Mouse (Mus musculus) cerebellum, adult 11 months (tissue): ENCODE data around the gene Ampd1.
A peak's percentile ranks its signal among the peaks of the same experiment; 100 is the strongest.
"Not testable (repeated sequence)": the region's sequence is repeated elsewhere in the genome, so short reads cannot be mapped to it uniquely, and the experiment has no call there.

Experiments used
- DNase-seq: peaks from one replicate; pipeline ENCODE4 v3.0.0; 2022

Ampd1 gene

DNA sequence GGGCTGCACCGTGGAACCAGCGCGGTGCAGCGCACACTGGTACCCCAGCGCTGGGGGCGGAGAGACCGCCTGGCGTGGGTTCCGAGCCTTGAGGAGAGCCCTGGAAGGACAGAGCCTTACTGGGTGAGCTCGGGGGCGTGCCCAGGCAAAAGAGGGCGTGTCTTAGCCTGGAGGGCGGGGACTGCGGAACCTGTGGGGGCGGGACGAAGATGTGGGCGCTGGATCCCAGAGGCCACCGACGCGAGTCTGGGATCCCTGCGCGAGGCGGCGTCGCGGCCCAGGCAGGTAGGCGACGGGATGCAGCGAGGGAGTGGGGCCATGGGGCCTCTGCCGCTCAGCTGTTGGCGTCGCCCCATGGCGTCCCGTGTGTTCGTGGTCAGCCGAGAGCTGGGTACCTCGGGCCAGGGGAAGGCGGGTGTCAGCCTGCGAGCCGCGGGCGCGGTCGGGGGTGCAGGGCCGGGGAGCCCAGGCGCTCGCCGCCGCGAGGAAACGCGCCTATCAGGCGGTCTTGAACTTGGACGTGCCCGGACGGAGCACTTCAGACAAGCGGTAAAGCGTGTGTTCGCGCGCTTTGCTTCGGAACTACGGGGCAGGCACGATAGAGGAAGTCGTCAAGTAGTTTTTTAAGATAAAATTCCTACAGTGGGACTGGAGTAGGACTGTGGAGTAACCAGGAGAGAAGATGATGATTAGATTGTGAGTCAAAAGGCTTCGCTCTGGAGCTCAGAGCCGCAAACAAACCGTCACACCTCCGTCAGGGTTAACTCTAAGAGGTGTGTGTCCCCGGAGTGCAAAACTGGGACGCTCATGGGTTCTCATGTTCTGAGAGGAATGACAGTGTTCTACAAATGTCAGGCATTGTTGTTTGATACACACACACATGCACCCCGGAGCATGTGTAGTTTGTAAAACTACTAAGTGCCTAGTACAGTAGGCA is 28.9 kb downstream of the Ampd1 start, which contains the start of gene Dennd2c:
TSS of gene Dennd2c (plus strand) at position 151 of the 937 bp plus-strand sequence.
- DNase-seq, result peak; percentile 16

GRCm38 (mm10) chr3:103107565-103108240 is 33.9 kb downstream of the Ampd1 start:
- no peak for DNase-seq

- DNase-seq, result no peak
Observed at GRCm38 (mm10) chr3:103112216-103112615, 38.4 kb downstream of the Ampd1 start.

DNA sequence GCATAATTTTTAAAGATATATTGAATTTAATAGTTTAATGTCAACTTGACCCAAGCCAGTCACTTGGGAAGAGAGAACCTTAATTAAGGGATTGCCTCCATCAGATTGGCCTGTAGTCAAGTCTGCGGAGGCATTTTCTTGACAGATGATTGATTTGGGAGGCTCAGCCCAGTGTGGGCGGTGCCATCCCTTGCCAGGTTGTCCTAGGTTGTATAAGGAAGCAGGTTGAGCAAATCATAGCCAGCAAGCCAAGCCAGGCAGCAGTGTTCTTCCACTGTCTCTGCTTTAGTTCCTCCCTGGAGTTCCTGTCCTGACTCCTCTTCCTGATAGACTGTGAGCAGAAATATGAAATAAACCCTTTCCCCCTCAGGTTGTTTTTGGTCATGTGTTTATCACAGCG is 49.8 kb downstream of the Ampd1 start:
- no peak for DNase-seq

- no peak for DNase-seq
Observed at GRCm38 (mm10) chr3:103126138-103126537, 52.3 kb downstream of the Ampd1 start.

DNA sequence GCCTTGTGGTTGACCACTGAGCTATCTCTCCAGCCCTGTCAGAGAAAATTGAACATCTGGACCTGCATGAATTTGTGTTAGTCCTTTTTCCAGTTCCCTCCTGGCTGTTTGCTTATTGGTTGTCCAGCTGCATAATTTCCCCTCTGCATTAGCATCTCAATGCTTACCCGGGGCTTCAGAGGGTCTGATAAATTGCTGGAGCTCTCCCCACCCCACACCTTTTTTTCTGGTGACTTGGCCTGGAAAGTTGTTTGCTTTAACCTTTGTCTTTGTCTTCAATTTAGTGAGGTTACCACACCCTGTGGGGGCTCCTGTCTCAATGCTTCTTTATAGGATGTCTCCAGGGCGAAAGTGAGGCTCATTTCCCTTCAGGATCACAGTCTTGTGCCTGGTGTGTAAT is 53.4 kb downstream of the Ampd1 start:
- DNase-seq, result no peak

- DNase-seq, result no peak
Observed at GRCm38 (mm10) chr3:103127721-103128120, 53.9 kb downstream of the Ampd1 start.

GRCm38 (mm10) chr3:103128251-103128650 is 54.4 kb downstream of the Ampd1 start:
- DNase-seq, result no peak

DNA sequence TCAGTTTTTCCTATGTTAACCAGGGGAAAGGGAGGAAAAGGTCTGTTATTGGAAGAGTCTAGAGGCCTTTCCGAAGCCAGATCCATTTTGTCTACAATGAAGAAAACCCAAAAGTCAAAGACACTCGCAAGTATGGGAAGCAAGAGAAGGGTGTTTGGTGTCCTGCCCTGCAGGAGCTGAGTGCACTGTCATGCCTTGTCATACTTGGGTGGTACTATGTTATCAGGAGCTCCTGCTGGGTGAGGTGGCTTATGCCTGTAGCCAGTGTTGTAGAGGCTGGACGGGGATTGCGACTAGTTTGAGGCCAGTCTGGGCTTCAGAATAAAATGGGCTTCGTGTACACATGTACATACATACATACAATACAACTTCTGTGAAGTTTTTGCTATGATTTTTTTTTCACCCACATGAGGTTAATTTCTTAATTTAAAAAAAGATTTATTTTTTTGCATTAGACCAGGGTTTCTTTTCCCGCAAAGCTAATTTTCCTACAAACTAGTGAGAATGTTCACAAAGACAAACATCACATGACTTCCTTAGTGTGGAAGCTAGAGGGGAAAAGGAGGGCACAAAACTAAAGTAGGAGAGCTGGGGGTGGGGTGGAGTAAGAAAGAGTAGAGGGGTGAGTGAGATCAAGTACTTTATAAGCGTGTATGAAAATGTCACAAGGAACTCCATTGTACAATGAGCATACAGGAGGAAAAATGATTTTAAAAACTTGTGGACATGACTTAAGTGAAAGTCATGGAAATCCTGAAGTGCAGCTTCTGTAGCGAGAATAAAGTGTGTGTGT is 55.7 kb downstream of the Ampd1 start:
- no peak for DNase-seq

DNA sequence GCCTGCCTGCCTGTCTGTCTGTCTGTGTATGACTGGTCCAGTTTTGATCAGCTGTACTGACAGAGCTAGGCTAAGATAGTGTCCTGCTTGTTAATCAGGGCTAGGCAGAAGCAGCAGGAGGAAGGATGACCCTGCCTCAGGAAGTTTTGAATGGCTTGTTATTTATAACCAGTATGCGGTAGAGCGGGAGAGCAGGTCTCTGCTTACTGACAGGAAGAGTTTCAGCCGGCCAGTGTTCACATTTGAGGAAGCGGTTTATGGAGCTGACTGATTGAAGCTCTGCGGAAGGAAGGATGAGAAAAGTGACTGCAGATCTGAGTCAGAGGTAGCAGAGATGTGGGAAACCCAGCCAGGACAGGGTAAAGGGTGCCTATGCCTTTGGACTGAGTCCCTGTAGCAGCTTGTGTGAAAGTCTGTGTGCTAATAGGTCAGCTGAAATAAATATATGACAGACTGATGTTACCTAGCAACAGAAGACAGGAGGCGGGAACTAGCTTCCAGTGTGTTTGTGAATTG is 56.5 kb downstream of the Ampd1 start:
- DNase-seq, result no peak

DNA sequence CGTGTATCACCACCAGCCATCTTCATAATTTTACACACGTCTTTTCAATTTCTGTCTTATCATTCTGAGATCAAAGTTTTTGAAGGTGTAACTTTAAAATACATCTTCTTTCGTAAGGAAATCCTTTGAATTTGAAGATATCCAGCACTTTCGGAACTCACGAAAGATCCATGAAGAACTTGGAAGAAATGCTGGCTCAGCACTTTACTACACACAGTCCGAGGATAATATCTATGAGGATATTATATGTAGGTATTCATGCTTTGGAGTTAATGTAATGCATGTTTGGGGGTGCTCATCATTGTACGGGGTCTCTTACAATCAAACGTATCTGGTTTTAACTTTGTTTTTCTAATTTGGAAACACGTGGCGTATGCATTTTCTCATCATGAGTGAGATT is 59.3 kb downstream of the Ampd1 start:
- DNase-seq, result no peak

- DNase-seq, result no peak
Observed at GRCm38 (mm10) chr3:103136414-103137077, 62.7 kb downstream of the Ampd1 start.

DNA sequence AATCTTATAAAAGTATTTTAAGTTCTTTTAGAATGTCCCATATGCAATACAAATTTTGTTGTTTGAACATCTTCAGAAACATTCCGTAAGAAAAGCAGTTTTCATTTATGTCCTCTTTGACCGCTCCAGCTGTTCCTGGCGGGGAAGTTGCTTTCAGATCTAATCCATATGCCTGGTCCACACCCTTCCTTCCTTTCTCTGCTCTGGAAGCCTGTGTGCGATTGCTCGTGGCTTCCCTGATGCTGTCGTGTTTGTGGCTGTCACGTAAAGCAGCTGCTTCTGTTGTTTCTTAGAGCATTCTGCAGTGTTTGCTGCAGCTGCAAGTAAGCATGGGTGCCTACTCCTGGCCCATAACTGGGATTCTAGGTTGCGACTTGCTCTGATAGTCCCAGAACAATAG is 65.2 kb downstream of the Ampd1 start:
- DNase-seq, result no peak

DNA sequence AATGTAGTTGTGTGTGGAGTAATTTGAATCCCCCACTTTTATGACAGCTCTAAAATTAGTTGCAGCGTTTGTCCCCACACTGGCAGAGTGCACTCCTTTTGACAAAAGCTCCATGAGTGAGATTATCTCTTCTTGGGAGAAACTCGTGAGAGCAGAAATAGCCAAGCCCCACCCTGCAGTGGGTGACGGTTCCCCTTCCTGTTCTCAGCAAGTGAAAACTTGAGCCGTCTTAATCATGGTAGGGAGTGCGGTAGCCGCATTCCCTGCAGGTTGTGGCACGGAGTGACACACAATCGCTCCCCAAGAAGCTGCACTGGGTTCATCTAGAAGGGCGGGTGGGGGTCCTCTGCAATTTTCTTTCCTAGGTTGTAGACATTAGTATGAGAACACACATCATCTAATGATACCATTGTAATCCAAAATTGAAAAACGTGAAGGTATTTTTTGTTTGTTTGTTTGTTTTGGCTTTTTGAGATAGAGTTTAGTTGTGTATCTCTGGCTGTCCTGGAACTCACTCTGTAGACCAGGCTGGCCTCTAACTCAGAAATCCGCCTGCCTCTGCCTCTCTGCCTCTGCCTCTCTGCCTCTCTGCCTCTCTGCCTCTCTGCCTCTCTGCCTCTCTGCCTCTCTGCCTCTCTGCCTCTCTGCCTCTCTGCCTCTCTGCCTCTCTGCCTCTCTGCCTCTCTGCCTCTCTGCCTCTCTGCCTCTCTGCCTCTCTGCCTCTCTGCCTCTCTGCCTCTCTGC is 66.5 kb downstream of the Ampd1 start:
- not testable (repeated sequence) for DNase-seq

DNA sequence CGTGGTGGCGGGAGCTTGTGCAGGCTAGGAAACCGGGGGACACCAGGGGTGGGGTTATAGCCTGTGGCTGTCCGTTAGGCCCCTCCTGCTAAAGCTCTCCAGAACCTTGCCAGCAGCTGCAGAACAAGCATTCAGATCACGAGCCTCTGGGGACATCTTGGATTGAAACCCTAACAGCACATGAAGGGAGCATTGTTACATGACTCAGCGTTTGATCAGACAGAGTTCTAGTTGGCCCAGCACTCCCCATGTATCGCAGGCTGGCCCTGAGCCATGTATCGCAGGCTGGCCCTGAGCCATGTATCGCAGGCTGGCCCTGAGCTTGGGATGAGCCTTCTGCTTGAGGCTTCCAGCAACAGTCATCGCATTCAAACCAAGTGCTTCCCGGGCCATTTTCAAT is 67.5 kb downstream of the Ampd1 start:
- no peak for DNase-seq

DNA sequence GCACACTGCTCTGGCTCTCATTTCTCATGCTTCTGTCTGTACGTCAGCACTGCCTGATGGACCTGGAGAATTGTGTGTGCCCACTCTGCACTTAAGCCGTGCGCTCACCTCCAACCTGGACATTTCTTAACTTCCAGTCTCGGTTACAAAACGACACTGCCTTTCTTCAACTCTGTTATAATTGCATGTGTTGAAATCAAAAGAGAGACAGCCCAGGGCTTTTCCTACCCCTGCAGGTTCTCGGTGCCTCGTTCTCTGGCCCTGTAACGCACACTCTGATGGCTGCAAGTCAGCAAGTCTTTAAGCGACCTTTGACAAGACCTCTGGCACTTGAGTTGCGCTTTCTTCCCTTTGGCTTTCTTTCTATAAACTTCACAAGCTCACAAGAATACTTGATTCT is 68.6 kb downstream of the Ampd1 start:
- DNase-seq, result no peak

- no peak for DNase-seq
Observed at GRCm38 (mm10) chr3:103145336-103145735, 71.5 kb downstream of the Ampd1 start.

- DNase-seq, result no peak
Observed at GRCm38 (mm10) chr3:103145791-103146190, 72.0 kb downstream of the Ampd1 start.

- DNase-seq, result no peak
Observed at GRCm38 (mm10) chr3:103146330-103147166, 72.7 kb downstream of the Ampd1 start.

GRCm38 (mm10) chr3:103147775-103148174 is 74.0 kb downstream of the Ampd1 start:
- no peak for DNase-seq

- DNase-seq, result no peak
Observed at GRCm38 (mm10) chr3:103148941-103149340, 75.1 kb downstream of the Ampd1 start.
